Mouse (Mus musculus) pancreas, adult 10 weeks (tissue): ENCODE measurements around the gene Osbpl6. TPM values are rescaled to one million over a fixed set of nuclear protein-coding genes. Genes with fewer than 3 reads are reported as not detected.

Source experiments
- polyA plus RNA-seq: library from polyadenylated mRNA; stranded (reverse); fragments of 350-450 nt; fragmentation: Illumina TruSeq; extraction: RNeasy Lipid Tissue Mini Kit (QIAGEN cat#74804); gene quantifications from one replicate; pipeline ENCODE4 v1.2.3, GENCODE M21; 2015; ENCODE audit warnings: low read depth, low replicate concordance; ENCODE audit not compliant: insufficient read depth

The Osbpl6 gene
- polyA plus RNA-seq = 1.7 TPM

DNA sequence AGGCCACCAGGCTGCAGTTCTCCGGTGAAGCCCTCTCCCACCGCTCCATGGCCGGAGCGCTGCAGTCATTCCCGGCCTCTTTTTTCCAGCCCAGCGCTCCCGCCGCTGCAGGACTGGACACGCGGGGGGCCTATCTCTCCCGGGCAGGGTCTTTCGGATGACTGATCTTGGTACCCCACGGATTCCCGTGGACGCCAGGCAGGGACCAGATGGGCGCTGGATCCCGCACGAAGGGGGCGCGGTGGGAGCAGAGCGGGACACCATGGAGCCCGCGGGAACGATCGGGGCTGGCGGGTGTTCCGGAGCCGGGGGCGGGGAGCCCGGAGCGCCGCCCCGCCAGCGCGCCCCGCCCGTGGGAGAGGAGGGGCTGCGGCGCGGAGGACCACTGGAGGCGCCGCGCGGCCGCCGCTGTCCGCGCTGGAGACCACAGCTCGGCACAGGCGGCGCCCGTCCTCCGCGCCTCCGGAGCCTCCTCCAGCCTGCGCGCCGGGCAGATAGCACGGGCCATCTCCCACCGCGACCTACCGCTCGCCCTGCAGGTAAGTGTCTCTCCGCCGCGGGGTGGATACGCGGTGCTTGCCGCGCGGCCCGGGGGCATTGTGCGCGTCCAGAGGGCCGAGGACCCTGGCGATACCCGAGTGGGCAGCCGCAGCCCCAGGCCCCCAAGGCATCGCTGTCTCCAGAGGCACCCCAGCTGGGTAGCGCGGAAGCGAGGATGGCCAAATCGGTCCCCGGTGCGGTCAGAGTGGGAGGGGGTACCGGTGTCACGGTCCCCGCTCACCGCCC is at the start of gene Osbpl6:
Gene Osbpl6 (plus strand): TSS at position 358 of the 786 bp plus-strand sequence.

GRCm38 (mm10) chr2:76360226-76360625 is 46.1 kb upstream of the Osbpl6 start, which contains the start of gene Cyct:
Gene Cyct (minus strand): TSS chr2:76360450.

GRCm38 (mm10) chr2:76369821-76370655 is 36.3 kb upstream of the Osbpl6 start, which contains the start of gene Rbm45:
Gene Rbm45 (plus strand): TSS chr2:76369984.

GRCm38 (mm10) chr2:76647883-76648570 is 241.7 kb downstream of the Osbpl6 start, which contains the start of the genes Prkra and Pjvk:
Gene Prkra (minus strand): TSS chr2:76648015.
Gene Pjvk (plus strand): TSS chr2:76648476.

Other genes with a start within 250 kb of the Osbpl6 start
- not detected for gene Pde11a, start 67.7 kb upstream of the Osbpl6 start, polyA plus RNA-seq
- not detected for gene Cyct, start 46.1 kb upstream of the Osbpl6 start, polyA plus RNA-seq
- 3.5 TPM for gene Rbm45, start 36.5 kb upstream of the Osbpl6 start, polyA plus RNA-seq
- 5.2 TPM for gene Prkra, start 241.5 kb downstream of the Osbpl6 start, polyA plus RNA-seq
- gene Pjvk, start 242.0 kb downstream of the Osbpl6 start, polyA plus RNA-seq = not detected